8 mouse cellular contexts compared by ENCODE assay signal in the genomic region with DNA sequence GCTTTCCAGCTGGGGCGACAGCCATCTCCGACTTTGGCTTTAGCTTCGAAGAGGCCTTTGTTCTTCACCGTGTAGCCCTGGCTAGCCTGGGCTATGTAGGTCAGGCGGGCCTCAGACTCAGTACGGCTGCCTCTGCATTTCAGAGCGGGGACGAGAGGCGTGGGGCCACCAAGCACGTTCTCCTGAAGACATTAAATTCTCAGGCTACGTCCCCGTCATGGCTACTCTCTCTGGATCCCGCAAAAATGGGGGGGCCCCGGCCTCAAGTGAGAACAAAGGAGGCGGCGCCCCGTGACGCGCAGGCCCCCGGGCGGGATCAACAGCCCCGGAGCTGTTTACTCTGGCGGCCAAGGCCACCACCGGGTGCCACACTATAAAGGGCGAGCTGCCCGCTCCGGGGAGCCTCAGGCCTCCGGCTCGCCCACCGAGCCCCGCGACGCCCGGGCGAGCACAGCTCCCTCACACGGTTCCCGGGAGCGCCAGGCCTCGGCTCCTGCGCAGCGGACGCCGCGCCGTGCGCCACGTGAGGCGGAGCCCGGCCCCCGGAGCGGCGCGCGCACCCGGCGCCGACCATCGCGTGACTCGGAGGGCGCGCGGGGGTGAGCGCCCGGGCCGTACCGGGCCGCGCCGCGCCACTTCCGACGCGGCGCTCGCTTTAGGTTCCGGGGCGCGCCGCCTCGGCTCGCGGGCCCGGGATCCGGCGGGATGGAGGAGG. TPM values are rescaled to one million over a fixed set of nuclear protein-coding genes. Genes with fewer than 3 reads are reported as not detected.
DNase-seq lines count a peak whose midpoint lies in the region; ATAC-seq and TF ChIP-seq lines count a peak whose summit lies in the region.

A gene (plus strand): TSS at position 599 of the 715 bp plus-strand sequence.

- under 1% methylated on average over 65 of the region's 86 CpGs for WGBS in forebrain, embryonic 14.5 days
- WGBS in liver, postnatal 0 days (ENCODE audit: insufficient replicate concordance), result 2% methylated on average over 50 of the region's 86 CpGs
- under 1% methylated on average over 67 of the region's 86 CpGs for WGBS in neural tube, embryonic 13.5 days

- no peak for TF ChIP-seq EP300 in liver, postnatal 0 days (IDR thresholded peaks at IDR 0.05; ENCODE audit: low read depth)

- peak within 1 kb of the TSS; percentile 99 for H3K27ac ChIP-seq in forebrain, embryonic 14.5 days (ENCODE audit: low read depth, low read length)
- H3K27ac ChIP-seq in liver, postnatal 0 days (ENCODE audit: low read depth), result peak within 1 kb of the TSS; percentile 98
- H3K27ac ChIP-seq in neural tube, embryonic 13.5 days (replicated peaks), result peak within 1 kb of the TSS; percentile 100
- peak within 1 kb of the TSS; percentile 99 for H3K27ac ChIP-seq in testis, adult 2 months (ENCODE audit: control insufficient read depth, insufficient read depth, low read depth, low read length)

- H3K36me3 ChIP-seq in E14TG2a.4 (ENCODE audit: insufficient read depth, low read length), result peaks cover 13% of the 10 kb centered on the region; the same call in 1 of the 2 replicates
- peaks cover 3% of the 10 kb centered on the region; the same call in 1 of the 2 replicates for H3K36me3 ChIP-seq in forebrain, embryonic 14.5 days (ENCODE audit: control insufficient read depth, insufficient read depth, low read length)
- H3K36me3 ChIP-seq in liver, postnatal 0 days (replicated peaks; ENCODE audit: insufficient read depth, low read length), result no peaks in the 10 kb centered on the region
- H3K36me3 ChIP-seq in neural tube, embryonic 13.5 days, result no peaks in the 10 kb centered on the region
- H3K36me3 ChIP-seq in testis, adult 2 months (ENCODE audit: control insufficient read depth, insufficient read depth, low read length), result no peaks in the 10 kb centered on the region

- intact Hi-C loops in heart, postnatal 10 days (cut with DNase I), result loop anchor here (2.0 to 5.0 kb wide), 5 partner anchors 15 to 183 kb away; no protein-coding TSS in a partner anchor

- no peaks in the 10 kb centered on the region for H3K9me3 ChIP-seq in E14TG2a.4 (ENCODE audit: low read length)
- H3K9me3 ChIP-seq in forebrain, embryonic 14.5 days (replicated peaks; ENCODE audit: control insufficient read depth, low read length), result no peaks in the 10 kb centered on the region
- no peaks in the 10 kb centered on the region for H3K9me3 ChIP-seq in liver, postnatal 0 days (ENCODE audit: low read length)
- H3K9me3 ChIP-seq in neural tube, embryonic 13.5 days, result no peaks in the 10 kb centered on the region

- peak within 1 kb of the TSS; percentile 92 for H3K4me3 ChIP-seq in E14TG2a.4 (replicated peaks; ENCODE audit: low read length)
- peak within 1 kb of the TSS; percentile 96 for H3K4me3 ChIP-seq in forebrain, embryonic 14.5 days (ENCODE audit: low read depth, low read length)
- H3K4me3 ChIP-seq in liver, postnatal 0 days (ENCODE audit: low read depth, low read length), result peak within 1 kb of the TSS; percentile 80
- H3K4me3 ChIP-seq in neural tube, embryonic 13.5 days, result peak within 1 kb of the TSS; percentile 97
- H3K4me3 ChIP-seq in testis, adult 2 months (ENCODE audit: control insufficient read depth, low read depth, low read length), result peak within 1 kb of the TSS; percentile 95

- TF ChIP-seq POLR2A in testis, adult 2 months (IDR thresholded peaks at IDR 0.05; ENCODE audit: control insufficient read depth, low read depth, low read length), result peak; percentile 78

- H3K9ac ChIP-seq in forebrain, embryonic 14.5 days (ENCODE audit: low read length), result peak within 1 kb of the TSS; percentile 98
- H3K9ac ChIP-seq in liver, postnatal 0 days (replicated peaks), result peak within 1 kb of the TSS; percentile 80
- H3K9ac ChIP-seq in neural tube, embryonic 13.5 days, result peak within 1 kb of the TSS; percentile 99

- TF ChIP-seq CTCF in E14TG2a.4 (conservative IDR thresholded peaks at IDR 0.05; ENCODE audit: low read length), result no peak
- no peak for TF ChIP-seq CTCF in liver, postnatal 0 days (IDR thresholded peaks at IDR 0.05; ENCODE audit: low read depth)
- TF ChIP-seq CTCF in testis, adult 2 months (IDR thresholded peaks at IDR 0.05; ENCODE audit: control insufficient read depth, insufficient read depth, insufficient replicate concordance, low read depth, low read length), result no peak

- DNase-seq in c-Kit-positive CD71-positive TER-119-negative erythroid progenitor cells, embryonic 14.5 days (ENCODE audit: low read depth), result peak; percentile 48
- DNase-seq in forebrain, embryonic 14.5 days (ENCODE audit: low spot score), result peak; percentile 92
- DNase-seq in heart, postnatal 10 days, result peak; percentile 90 to 91
- peak; percentile 85 for DNase-seq in layer of hippocampus, adult 11-12 months (ENCODE audit: low spot score)
- peak; percentile 81 for DNase-seq in liver, postnatal 0 days

- peaks cover 25% of the 10 kb centered on the region for H3K4me1 ChIP-seq in E14TG2a.4 (replicated peaks; ENCODE audit: low read depth, low read length)
- H3K4me1 ChIP-seq in forebrain, embryonic 14.5 days (ENCODE audit: control insufficient read depth, insufficient read depth, low read length), result peaks cover 25% of the 10 kb centered on the region
- H3K4me1 ChIP-seq in liver, postnatal 0 days (ENCODE audit: insufficient read depth), result peaks cover 16% of the 10 kb centered on the region
- peaks cover 31% of the 10 kb centered on the region for H3K4me1 ChIP-seq in neural tube, embryonic 13.5 days (replicated peaks)
- no peaks in the 10 kb centered on the region; the same call in 1 of the 2 replicates for H3K4me1 ChIP-seq in testis, adult 2 months (ENCODE audit: control insufficient read depth, insufficient read depth, low read length)

- peak within 1 kb of the TSS; percentile 69 for H3K4me2 ChIP-seq in forebrain, embryonic 14.5 days (ENCODE audit: low read length)
- H3K4me2 ChIP-seq in liver, postnatal 0 days (ENCODE audit: low read depth, low read length), result peak within 1 kb of the TSS; percentile 75
- H3K4me2 ChIP-seq in neural tube, embryonic 13.5 days, result peak within 1 kb of the TSS; percentile 75

- H3K27me3 ChIP-seq in E14TG2a.4 (ENCODE audit: insufficient read depth, low read length), result peaks cover 5% of the 10 kb centered on the region; the same call in 1 of the 2 replicates
- H3K27me3 ChIP-seq in forebrain, embryonic 14.5 days (replicated peaks; ENCODE audit: control insufficient read depth, insufficient read depth, low read length), result no peaks in the 10 kb centered on the region
- H3K27me3 ChIP-seq in liver, postnatal 0 days (ENCODE audit: insufficient read depth, low read length), result no peaks in the 10 kb centered on the region
- H3K27me3 ChIP-seq in neural tube, embryonic 13.5 days, result no peaks in the 10 kb centered on the region
- no peaks in the 10 kb centered on the region for H3K27me3 ChIP-seq in testis, adult 2 months (ENCODE audit: control insufficient read depth, insufficient read depth, low read length)

- peak; percentile 94 for ATAC-seq in forebrain, embryonic 14.5 days
- peak; percentile 90 for ATAC-seq in liver, postnatal 0 days
- peak; percentile 94 for ATAC-seq in neural tube, embryonic 13.5 days (ENCODE audit: low read depth)

RNA-seq across cellular contexts. Expression of the gene that starts here (rescaled TPM):
- polyA plus RNA-seq in forebrain, embryonic 14.5 days (2014; fragmentation: Nextera tagmentation; extraction: Ambion mirVana), result 40.7 and 53.0 TPM in 2 replicates
- 100 to 1,000 TPM in 1 of 2 experiments, 10 to 100 TPM in 1; 89.1 to 116 TPM for total RNA-seq in heart, postnatal 10 days (2021)
- 10.8 and 11.6 TPM in 2 replicates for polyA plus RNA-seq in liver, postnatal 0 days (2015; fragmentation: Nextera tagmentation; extraction: Ambion mirVana)
- 54.9 and 59.0 TPM in 2 replicates for polyA plus RNA-seq in neural tube, embryonic 13.5 days (2015; fragmentation: Nextera tagmentation; extraction: Ambion mirVana)
- polyA plus RNA-seq in testis, adult 2 months (2012; rRNA removed), result 9.4 and 12.5 TPM in 2 replicates

Comparison
In these comparisons a context has a peak if more than half of its experiments do, and no peak if none do; other contexts are left out.
1. Peak in every context shown above with its lines: DNase-seq, ATAC-seq, H3K4me3 ChIP-seq and H3K27ac ChIP-seq.